Mouse (Mus musculus): ENCODE data around the gene Ifne.

DNA sequence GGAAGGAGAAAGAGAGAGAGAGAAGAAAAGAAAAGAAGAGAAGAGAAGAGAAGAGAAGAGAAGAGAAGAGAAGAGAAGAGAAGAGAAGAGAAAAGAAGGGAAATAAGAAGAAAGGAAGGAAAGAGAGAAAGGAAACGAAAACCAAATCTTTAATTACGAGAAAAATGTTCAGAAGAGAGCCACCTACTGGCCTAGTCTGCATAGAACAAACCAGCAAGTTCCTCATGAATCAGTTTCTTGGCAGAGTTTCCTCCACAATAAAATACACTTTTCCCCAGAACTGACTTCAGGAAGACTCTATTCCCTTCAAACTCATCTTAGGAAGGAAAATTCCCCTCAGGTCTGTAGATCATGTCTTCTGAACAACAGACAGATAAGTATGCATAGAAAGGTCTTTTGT is 34.7 kb downstream of the Ifne start:
- no peak for TF ChIP-seq CTCF (conservative IDR thresholded peaks at IDR 0.05; ENCODE audit: insufficient read depth, insufficient read length, low read depth, low read length)
- no peak for TF ChIP-seq POLR2A (IDR thresholded peaks at IDR 0.05; ENCODE audit: low read depth, low read length)
